Mouse (Mus musculus) neural tube, embryonic 15.5 days (tissue): ENCODE data around the gene Zfp641. TPM values are rescaled to one million over a fixed set of nuclear protein-coding genes. Genes with fewer than 3 reads are reported as not detected.

Experiments
- polyA plus RNA-seq: library from polyadenylated mRNA; unstranded; fragments of >200 nt; fragmentation: Nextera tagmentation; extraction: Ambion mirVana; gene quantifications from 2 replicates; pipeline ENCODE4 v1.2.1, GENCODE M21; 2015

Gene Zfp641
- polyA plus RNA-seq, 1 experiment from 2014 or later, result 11.6 TPM

Other genes starting within 250 kb of the Zfp641 start
- gene Pfkm, start 203.6 kb downstream of the Zfp641 start, polyA plus RNA-seq, result 85.6 and 94.3 TPM in 2 replicates
- 16.8 and 22.5 TPM in 2 replicates for gene Senp1, start 202.4 kb downstream of the Zfp641 start, polyA plus RNA-seq
- 61.9 and 62.5 TPM in 2 replicates for gene Asb8, start 130.5 kb downstream of the Zfp641 start, polyA plus RNA-seq
- gene Ccdc184, start 129.0 kb downstream of the Zfp641 start, polyA plus RNA-seq, result 98.5 and 116 TPM in 2 replicates
- gene Olfr288, start 100.6 kb downstream of the Zfp641 start, polyA plus RNA-seq, result not detected in 2 replicates
- gene Gm44579, start 75.2 kb downstream of the Zfp641 start, polyA plus RNA-seq, result 0.13 TPM in 1 of 2 replicates, not detected in the other
- gene Olfr287, start 75.1 kb downstream of the Zfp641 start, polyA plus RNA-seq, result 0.35 and 0.46 TPM in 2 replicates
- 0.06 TPM in 1 of 2 replicates, not detected in the other for gene Olfr286, start 61.7 kb downstream of the Zfp641 start, polyA plus RNA-seq
- not detected in 2 replicates for gene H1fnt, start 38.9 kb downstream of the Zfp641 start, polyA plus RNA-seq
- gene Olfr285, start 21.2 kb upstream of the Zfp641 start, polyA plus RNA-seq, result not detected in 2 replicates
- gene Olfr284, start 44.8 kb upstream of the Zfp641 start, polyA plus RNA-seq, result not detected in 2 replicates
- gene Olfr283, start 84.8 kb upstream of the Zfp641 start, polyA plus RNA-seq, result not detected in 2 replicates
- gene Olfr282, start 135.1 kb upstream of the Zfp641 start, polyA plus RNA-seq, result not detected in 2 replicates
- gene Olfr281, start 156.4 kb upstream of the Zfp641 start, polyA plus RNA-seq, result not detected in 2 replicates
- not detected in 2 replicates for gene OR5BS1P, start 173.7 kb upstream of the Zfp641 start, polyA plus RNA-seq
- not detected in 2 replicates for gene Lalba, start 186.6 kb upstream of the Zfp641 start, polyA plus RNA-seq
- not detected in 2 replicates for gene Olfr279, start 196.2 kb upstream of the Zfp641 start, polyA plus RNA-seq
- 102 and 104 TPM in 2 replicates for gene Kansl2, start 238.1 kb upstream of the Zfp641 start, polyA plus RNA-seq